Mouse (Mus musculus) megakaryocyte-erythroid progenitor cell, adult 5-6 weeks (primary cell): ENCODE measurements at regions not wholly inside any gene's neighbourhood (a gene's known extent, or its start where the extent isn't known, plus 50 kb on each side); places are given as distances from the start of the nearest gene placed in this dataset.

Source experiments
- ATAC-seq: replicated peaks from 2 replicates; pipeline ENCODE4 v1.8.0; 2016; ENCODE audit warnings: mild to moderate bottlenecking, inconsistent platforms; ENCODE audit not compliant: severe bottlenecking, poor library complexity, low FRiP score, low TSS enrichment

- no peak for ATAC-seq
These were observed 248.3 kb downstream of the Zfp36l1 start for GRCm38 (mm10) chr12:79864346-79865178.
